Mouse (Mus musculus): Measurements from ENCODE around the gene Snx11. TPM values are rescaled to one million over a fixed set of nuclear protein-coding genes. Genes with fewer than 3 reads are reported as not detected.

The Snx11 gene
- polyA plus RNA-seq, 1 experiment from 2014 or later = 18.7 TPM

DNA sequence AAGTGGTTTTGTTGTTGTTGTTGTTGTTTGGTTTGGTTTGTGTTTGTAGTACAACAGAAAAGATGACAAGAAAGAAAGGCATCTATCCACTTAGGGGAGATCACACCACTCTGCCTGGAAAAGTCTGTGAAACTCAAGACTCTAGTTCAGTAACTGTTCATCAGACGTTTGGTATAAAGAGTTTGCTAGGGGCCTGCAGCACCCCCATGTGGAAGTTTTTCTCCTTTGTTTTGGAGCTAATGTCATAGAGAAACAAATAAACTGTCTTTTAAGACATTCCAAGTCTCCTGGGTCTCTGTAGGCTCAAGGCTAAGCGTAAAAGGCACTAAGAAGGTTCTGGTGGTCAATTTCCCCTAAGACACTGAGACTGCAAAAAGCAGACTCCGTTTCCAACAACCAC is 1.3 kb downstream of the Snx11 start:
- no peak for ATAC-seq
- no peaks in the 10 kb centered on the region for H3K27me3 ChIP-seq (replicated peaks; ENCODE audit: insufficient read depth, low read length)
- H3K27ac ChIP-seq (ENCODE audit: low read length) = no peak overlapping the region
- TF ChIP-seq CTCF (IDR thresholded peaks at IDR 0.05) = peak; percentile 32
- no peak for TF ChIP-seq EP300 (IDR thresholded peaks at IDR 0.05)
- no peak overlapping the region; the same call in 1 of the 2 replicates for H3K4me2 ChIP-seq (replicated peaks; ENCODE audit: low read depth, low read length)
- no peak for DNase-seq (ENCODE audit: low spot score)
- WGBS = 45% methylated on average over 3 of the region's 3 CpGs
- H3K36me3 ChIP-seq (ENCODE audit: insufficient read depth, low read length) = peaks cover 16% of the 10 kb centered on the region; the same call in 1 of the 2 replicates
- H3K4me3 ChIP-seq (ENCODE audit: low read depth, low read length) = no peak overlapping the region
- H3K9ac ChIP-seq (replicated peaks; ENCODE audit: low read depth) = no peak overlapping the region
- 0 out of 2 replicates have a peak, but pooled peaks cover 3% of the 10 kb centered on the region for H3K4me1 ChIP-seq (ENCODE audit: insufficient read depth, low read depth, low read length)
- H3K9me3 ChIP-seq (ENCODE audit: low read length) = no peaks in the 10 kb centered on the region

DNA sequence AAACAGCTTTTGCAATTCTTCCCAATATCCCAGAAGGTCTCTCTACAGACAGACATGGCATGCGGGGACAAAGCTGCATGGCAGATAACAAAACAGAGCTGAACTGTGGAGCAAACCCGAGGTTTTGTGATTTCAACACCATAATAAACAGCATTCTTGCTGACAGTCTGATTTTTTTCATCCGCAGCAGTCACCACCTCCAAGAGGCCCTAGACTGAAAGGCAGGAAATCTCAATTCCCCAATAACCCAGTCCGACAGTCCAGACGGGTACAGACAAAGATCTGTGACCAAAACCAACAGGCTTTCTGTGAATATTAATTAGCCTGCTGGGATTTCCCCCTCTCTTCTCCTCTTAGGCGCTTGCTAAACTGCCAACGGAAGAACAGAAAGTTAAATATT is 1.7 kb downstream of the Snx11 start:
- H3K27me3 ChIP-seq (replicated peaks; ENCODE audit: insufficient read depth, low read length) = no peaks in the 10 kb centered on the region
- no peaks in the 10 kb centered on the region for H3K9me3 ChIP-seq (ENCODE audit: low read length)
- WGBS = 78% methylated on average over 7 of the region's 7 CpGs
- no peak overlapping the region for H3K4me2 ChIP-seq (replicated peaks; ENCODE audit: low read depth, low read length)
- peaks cover 16% of the 10 kb centered on the region; the same call in 1 of the 2 replicates for H3K36me3 ChIP-seq (ENCODE audit: insufficient read depth, low read length)
- H3K27ac ChIP-seq (ENCODE audit: low read length) = no peak overlapping the region
- no peak overlapping the region for H3K9ac ChIP-seq (replicated peaks; ENCODE audit: low read depth)
- no peak for ATAC-seq
- no peak for DNase-seq (ENCODE audit: low spot score)
- 0 out of 2 replicates have a peak, but pooled peaks cover 3% of the 10 kb centered on the region for H3K4me1 ChIP-seq (ENCODE audit: insufficient read depth, low read depth, low read length)
- TF ChIP-seq EP300 (IDR thresholded peaks at IDR 0.05) (no peak), CTCF (IDR thresholded peaks at IDR 0.05) (no peak)
- H3K4me3 ChIP-seq (ENCODE audit: low read depth, low read length) = no peak overlapping the region

DNA sequence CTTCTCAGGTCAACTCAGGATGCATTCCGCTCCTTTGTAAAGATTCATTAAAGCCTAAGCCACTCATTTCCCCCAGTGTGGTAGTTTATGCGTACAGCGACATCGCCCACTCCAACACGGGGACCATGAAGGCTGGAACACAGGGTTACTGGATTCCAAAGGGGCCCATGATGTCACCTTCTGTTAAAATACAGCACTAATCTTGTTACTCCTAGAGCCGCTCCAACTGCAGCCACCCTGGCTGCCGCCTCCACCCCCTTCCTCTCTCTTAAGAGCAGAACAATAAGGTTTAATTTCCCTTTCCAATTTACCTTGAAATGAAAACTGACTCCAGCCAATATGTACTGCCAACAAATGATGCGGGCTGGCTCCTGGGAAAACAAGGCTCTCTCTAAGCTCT is 2.3 kb downstream of the Snx11 start:
- TF ChIP-seq CTCF (IDR thresholded peaks at IDR 0.05) (no peak), EP300 (IDR thresholded peaks at IDR 0.05) (no peak)
- H3K27ac ChIP-seq (ENCODE audit: low read length) = no peak overlapping the region
- H3K4me1 ChIP-seq (ENCODE audit: insufficient read depth, low read depth, low read length) = 0 out of 2 replicates have a peak, but pooled peaks cover 3% of the 10 kb centered on the region
- H3K4me2 ChIP-seq (replicated peaks; ENCODE audit: low read depth, low read length) = no peak overlapping the region
- no peak overlapping the region for H3K4me3 ChIP-seq (ENCODE audit: low read depth, low read length)
- H3K9ac ChIP-seq (replicated peaks; ENCODE audit: low read depth) = no peak overlapping the region
- no peak for DNase-seq (ENCODE audit: low spot score)
- no peak for ATAC-seq
- WGBS = 79% methylated on average over 8 of the region's 8 CpGs
- no peaks in the 10 kb centered on the region for H3K9me3 ChIP-seq (ENCODE audit: low read length)
- peaks cover 16% of the 10 kb centered on the region; the same call in 1 of the 2 replicates for H3K36me3 ChIP-seq (ENCODE audit: insufficient read depth, low read length)
- no peaks in the 10 kb centered on the region for H3K27me3 ChIP-seq (replicated peaks; ENCODE audit: insufficient read depth, low read length)

DNA sequence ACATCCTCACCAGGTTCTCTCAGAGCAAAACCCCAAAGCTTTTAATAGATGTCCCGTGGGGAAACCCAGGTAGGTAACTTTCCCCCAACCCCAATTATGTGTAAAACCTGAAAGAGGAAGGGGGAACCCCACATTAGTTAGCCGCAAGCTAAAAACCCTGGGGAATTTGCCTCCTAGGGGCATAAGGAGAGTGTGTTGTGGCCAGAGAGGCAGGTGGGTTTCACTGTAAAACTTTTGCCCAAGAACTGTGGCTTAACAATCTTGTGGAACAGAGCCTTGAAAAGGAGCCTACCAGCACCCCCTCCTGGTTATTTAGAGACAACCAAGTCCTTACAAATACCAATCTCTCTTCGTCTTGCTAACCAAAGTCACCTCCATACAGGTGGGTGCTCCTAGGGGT is 2.8 kb downstream of the Snx11 start:
- H3K4me1 ChIP-seq (ENCODE audit: insufficient read depth, low read depth, low read length) = 0 out of 2 replicates have a peak, but pooled peaks cover 3% of the 10 kb centered on the region
- 84% methylated on average over 3 of the region's 3 CpGs for WGBS
- H3K36me3 ChIP-seq (ENCODE audit: insufficient read depth, low read length) = peaks cover 16% of the 10 kb centered on the region; the same call in 1 of the 2 replicates
- no peak for ATAC-seq
- no peaks in the 10 kb centered on the region for H3K27me3 ChIP-seq (replicated peaks; ENCODE audit: insufficient read depth, low read length)
- no peak overlapping the region for H3K27ac ChIP-seq (ENCODE audit: low read length)
- peak; percentile 52 for DNase-seq (ENCODE audit: low spot score)
- TF ChIP-seq CTCF (IDR thresholded peaks at IDR 0.05) (peak; percentile 47), EP300 (IDR thresholded peaks at IDR 0.05) (no peak)
- no peak overlapping the region for H3K4me2 ChIP-seq (replicated peaks; ENCODE audit: low read depth, low read length)
- H3K4me3 ChIP-seq (ENCODE audit: low read depth, low read length) = no peak overlapping the region
- H3K9me3 ChIP-seq (ENCODE audit: low read length) = no peaks in the 10 kb centered on the region
- no peak overlapping the region for H3K9ac ChIP-seq (replicated peaks; ENCODE audit: low read depth)

DNA sequence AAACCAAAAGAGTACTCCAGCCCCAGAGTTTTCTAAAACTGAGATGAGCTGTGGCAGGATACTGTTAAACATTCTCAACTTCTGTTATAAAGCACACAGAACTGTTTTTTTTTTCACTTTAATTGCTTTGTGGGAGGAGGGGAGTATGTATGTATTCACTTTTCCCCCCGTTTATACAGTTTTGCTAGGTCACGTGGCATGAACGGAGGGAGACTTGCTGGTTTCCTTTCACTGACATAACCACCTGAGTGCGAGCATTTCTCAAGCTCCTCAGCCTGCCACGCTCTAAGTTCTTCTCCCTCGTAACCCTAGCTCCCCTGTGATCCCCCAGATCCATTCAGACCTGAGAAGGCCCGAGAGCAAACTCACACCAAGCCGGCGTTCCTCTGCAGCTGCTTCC is 4.9 kb downstream of the Snx11 start:
- no peaks in the 10 kb centered on the region for H3K9me3 ChIP-seq (ENCODE audit: low read length)
- H3K4me1 ChIP-seq (ENCODE audit: insufficient read depth, low read depth, low read length) = peaks cover 7% of the 10 kb centered on the region; the same call in 1 of the 2 replicates
- 76% methylated on average over 9 of the region's 9 CpGs for WGBS
- H3K4me3 ChIP-seq (ENCODE audit: low read depth, low read length) = no peak overlapping the region
- DNase-seq (ENCODE audit: low spot score) (no peak), ATAC-seq (no peak)
- TF ChIP-seq EP300 (IDR thresholded peaks at IDR 0.05) = no peak
- no peak for TF ChIP-seq CTCF (IDR thresholded peaks at IDR 0.05)
- H3K36me3 ChIP-seq (ENCODE audit: insufficient read depth, low read length) = peaks cover 19% of the 10 kb centered on the region; the same call in 1 of the 2 replicates
- no peak overlapping the region for H3K9ac ChIP-seq (replicated peaks; ENCODE audit: low read depth)
- H3K4me2 ChIP-seq (replicated peaks; ENCODE audit: low read depth, low read length) = no peak overlapping the region
- H3K27me3 ChIP-seq (replicated peaks; ENCODE audit: insufficient read depth, low read length) = no peaks in the 10 kb centered on the region
- no peak overlapping the region for H3K27ac ChIP-seq (ENCODE audit: low read length)

DNA sequence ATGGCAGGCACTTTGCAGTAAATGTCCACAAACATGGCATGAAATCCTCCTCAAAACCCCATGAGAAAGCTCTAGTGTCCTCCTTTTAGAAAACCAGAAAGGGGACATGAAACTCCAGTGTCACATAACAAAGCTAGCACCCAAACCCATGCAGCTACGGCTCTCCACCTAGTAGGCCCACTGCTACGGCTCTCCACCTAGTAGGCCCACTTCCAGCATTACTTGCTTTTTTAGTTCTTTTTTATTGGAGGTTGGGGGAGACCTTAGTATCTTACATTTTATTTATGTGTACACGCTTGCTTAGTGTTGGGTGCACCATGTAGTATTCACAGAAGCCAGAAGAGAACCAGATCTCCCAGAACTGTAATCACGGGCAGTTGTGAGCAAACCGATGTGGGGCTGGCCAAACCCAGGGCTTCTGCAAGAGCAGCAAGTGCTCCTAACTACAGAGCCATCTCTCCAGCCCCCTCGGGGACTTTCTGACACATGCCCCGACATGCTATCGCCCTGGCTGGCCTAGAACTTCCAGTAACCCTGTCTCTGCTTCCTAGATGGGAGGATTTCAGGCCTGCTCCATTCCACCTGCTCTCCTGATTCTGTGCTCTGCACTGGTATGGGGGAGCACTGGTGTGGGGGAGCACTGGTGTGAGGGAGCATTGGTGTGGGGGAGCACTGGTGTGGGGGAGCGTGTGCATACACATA is 5.9 kb downstream of the Snx11 start:
- DNase-seq (ENCODE audit: low spot score) = no peak
- Histone ChIP-seq H3K4me3 (ENCODE audit: low read depth, low read length) (no peak overlapping the region), H3K27me3 (replicated peaks; ENCODE audit: insufficient read depth, low read length) (no peaks in the 10 kb centered on the region), H3K4me1 (ENCODE audit: insufficient read depth, low read depth, low read length) (peaks cover 4% of the 10 kb centered on the region; the same call in 1 of the 2 replicates), H3K4me2 (replicated peaks; ENCODE audit: low read depth, low read length) (no peak overlapping the region), H3K9me3 (ENCODE audit: low read length) (no peaks in the 10 kb centered on the region), H3K9ac (replicated peaks; ENCODE audit: low read depth) (no peak overlapping the region), H3K36me3 (ENCODE audit: insufficient read depth, low read length) (peaks cover 19% of the 10 kb centered on the region; the same call in 1 of the 2 replicates), H3K27ac (ENCODE audit: low read length) (no peak overlapping the region)
- WGBS = 98% methylated on average over 9 of the region's 9 CpGs
- no peak for TF ChIP-seq EP300 (IDR thresholded peaks at IDR 0.05)
- no peak for TF ChIP-seq CTCF (IDR thresholded peaks at IDR 0.05)
- no peak for ATAC-seq
